Mouse (Mus musculus): Measurements from ENCODE around the gene Lmntd1. TPM values are rescaled to one million over a fixed set of nuclear protein-coding genes. Genes with fewer than 3 reads are reported as not detected.

The Lmntd1 gene
- total RNA-seq, 4 experiments from 2014 or later: 1.1 to 3.6 (median 3.2) TPM

- DNase-seq (ENCODE audit: low spot score): no peak
Observed at GRCm38 (mm10) chr6:145435156-145435555, 179.0 kb downstream of the Lmntd1 start.

DNA sequence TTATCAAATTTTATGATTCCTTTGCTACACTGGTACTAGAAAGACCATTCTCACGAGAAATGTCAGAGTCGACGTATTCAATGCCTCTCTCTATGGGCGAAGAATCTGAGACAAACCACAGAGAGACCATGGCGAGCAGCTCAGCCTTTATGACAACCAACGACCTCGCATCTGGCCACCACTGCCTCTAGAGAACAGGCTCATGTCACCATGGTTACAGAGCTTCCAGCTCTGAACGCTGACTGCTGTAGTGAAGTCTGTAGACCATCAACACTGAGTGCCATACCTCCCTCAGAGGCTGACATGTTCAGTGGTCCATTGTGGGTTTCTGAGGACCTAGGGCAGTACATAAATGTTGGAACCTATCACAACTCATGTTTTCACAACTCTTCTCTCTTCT is 180.2 kb downstream of the Lmntd1 start:
- DNase-seq (ENCODE audit: low spot score): no peak

GRCm38 (mm10) chr6:145432711-145433708 is 181.1 kb downstream of the Lmntd1 start:
- DNase-seq (ENCODE audit: low spot score): no peak

DNA sequence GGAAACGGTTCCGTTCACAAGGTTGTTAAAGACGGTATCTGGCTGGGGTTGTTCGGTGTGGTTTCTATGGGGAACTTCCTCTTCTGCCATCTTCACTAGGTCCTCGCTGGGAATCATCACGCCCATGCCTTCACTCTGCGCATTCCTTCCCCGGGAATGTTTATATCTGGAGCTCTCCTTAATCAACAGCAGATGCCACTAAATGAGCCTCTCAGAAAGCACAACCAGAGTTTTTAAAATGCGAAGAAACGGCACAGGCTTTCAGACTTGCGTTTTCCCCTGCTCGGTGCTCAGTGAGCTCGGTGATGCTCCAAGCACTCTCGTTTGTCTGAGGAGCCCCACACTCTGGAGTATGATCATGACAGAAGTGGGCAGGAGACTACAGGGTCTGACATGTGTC is 182.4 kb downstream of the Lmntd1 start:
- DNase-seq (ENCODE audit: low spot score): no peak

GRCm38 (mm10) chr6:145427411-145427810 is 186.7 kb downstream of the Lmntd1 start:
- DNase-seq (ENCODE audit: low spot score): no peak

- DNase-seq (ENCODE audit: low spot score): no peak
Observed at GRCm38 (mm10) chr6:145426501-145426900, 187.6 kb downstream of the Lmntd1 start.

- DNase-seq (ENCODE audit: low spot score): no peak
Observed at GRCm38 (mm10) chr6:145424156-145424555, 190.0 kb downstream of the Lmntd1 start.

- DNase-seq (ENCODE audit: low spot score): no peak
Observed at GRCm38 (mm10) chr6:145423484-145423883, 190.6 kb downstream of the Lmntd1 start.

- DNase-seq (ENCODE audit: low spot score): no peak
Observed at GRCm38 (mm10) chr6:145421666-145422065, 192.5 kb downstream of the Lmntd1 start.

DNA sequence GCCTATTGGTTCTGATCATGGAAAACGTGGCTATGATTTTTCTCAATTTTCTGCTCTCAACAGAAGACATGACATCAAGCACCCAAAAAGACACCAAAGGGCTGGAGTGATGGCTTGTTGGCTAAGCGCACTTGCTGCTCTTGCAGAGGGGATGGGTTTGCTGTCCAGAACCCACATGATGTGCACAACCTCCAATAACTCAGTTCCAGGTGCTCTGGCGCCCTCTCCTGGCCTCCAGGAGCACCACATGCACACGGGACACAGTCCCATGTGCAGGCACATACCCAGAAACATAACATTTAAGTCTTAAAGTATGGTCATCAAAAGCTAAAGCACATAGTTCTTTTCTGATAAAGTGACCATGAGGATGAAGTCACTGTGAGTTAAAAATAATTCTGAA is 193.7 kb downstream of the Lmntd1 start:
- no peak for DNase-seq (ENCODE audit: low spot score)

DNA sequence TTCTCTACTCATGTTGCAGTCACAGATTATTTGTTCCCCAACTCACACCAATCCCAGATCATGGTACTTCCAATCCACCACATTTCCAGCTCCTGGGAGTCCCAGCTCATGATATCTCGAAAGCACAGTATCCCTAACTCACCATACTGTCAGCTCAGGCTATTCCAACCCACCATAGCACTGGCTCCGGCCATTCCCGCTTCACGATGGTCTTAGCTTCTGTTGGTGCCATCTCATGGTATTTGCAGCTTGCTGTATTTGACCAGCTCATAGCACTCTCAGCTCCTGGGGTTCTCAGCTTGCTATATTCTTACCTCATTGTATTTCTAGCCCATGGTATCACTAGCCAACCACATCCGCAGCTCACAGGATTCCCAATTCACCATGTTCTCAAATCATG is 195.3 kb downstream of the Lmntd1 start:
- DNase-seq (ENCODE audit: low spot score): no peak

- DNase-seq (ENCODE audit: low spot score): no peak
Observed at GRCm38 (mm10) chr6:145417720-145418440, 196.2 kb downstream of the Lmntd1 start.

GRCm38 (mm10) chr6:145417014-145417719 is 197.0 kb downstream of the Lmntd1 start:
- DNase-seq (ENCODE audit: low spot score): peak; percentile 38

DNA sequence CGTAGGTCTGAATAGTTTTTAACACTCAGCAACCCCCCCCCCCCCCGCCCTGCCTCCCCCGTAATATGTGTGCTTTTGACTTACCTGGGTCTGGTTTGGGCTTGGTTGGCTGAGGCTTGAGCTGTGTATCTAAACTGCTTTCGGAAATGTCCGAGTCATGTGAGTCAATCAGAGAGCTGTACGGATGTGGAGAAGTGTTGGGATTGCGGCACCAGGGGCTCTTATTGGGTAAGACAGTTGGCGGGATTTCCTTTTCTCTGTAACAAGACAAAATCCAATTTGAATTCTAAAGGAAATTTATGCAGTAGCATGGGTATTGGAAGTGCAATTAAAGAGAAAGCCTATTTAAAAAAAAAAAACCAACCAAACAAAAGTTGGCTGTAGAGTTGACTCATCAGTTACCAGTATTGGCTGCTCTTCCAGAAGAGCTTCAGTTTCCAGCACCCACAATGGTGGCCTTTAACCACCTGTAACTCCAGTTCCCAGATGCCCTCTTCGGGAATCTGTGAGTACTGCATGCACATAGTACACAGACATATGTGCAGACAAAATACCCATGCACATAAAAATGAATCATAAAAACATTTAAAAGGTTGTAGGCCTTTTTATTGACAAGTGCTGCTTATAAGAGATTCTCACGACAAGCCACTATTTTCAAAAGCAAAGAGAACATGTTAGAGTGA is 209.6 kb downstream of the Lmntd1 start:
- DNase-seq (ENCODE audit: low spot score): no peak

DNA sequence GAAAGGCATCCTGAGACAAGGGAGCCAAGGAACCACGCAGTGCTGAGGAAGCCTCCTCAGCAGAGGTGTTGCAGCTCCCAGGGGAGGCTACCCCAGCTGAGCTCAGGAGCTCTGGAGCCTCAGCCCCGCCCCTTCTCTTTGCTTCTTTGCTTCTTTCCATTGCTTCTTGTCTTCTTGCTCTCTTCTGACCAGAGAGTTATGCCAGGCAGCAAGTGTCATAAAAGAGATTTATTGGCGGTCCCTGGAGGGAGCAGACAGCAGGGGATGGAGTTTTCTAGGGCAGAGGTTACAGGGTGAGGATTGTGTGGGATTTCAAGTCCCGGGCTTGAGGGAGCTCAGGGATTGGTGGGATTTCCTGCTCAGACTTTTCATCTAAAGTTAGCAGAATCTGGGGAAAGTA is 213.0 kb downstream of the Lmntd1 start:
- no peak for DNase-seq (ENCODE audit: low spot score)

DNA sequence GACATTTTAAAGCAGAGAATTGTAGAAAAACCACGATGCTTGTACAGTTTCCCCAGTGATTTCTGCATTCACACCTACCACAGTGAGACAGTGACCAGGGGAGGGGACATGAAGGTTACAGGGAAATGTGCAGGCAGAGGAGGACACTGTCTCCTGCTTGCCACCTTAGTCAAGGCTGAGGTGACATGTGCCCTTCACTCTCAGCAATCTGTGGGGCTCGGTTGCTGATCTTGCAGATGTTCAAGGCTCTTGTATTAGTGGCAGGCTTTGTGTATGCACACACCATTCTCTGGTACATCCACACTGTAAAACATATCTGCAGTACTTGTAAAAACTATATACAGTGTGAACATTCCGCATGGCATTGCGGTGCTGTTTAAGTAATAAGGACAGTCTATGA is 216.2 kb downstream of the Lmntd1 start:
- no peak for DNase-seq (ENCODE audit: low spot score)

- DNase-seq (ENCODE audit: low spot score): no peak
Observed at GRCm38 (mm10) chr6:145396534-145396933, 217.6 kb downstream of the Lmntd1 start.

- DNase-seq (ENCODE audit: low spot score): no peak
Observed at GRCm38 (mm10) chr6:145390421-145390820, 223.7 kb downstream of the Lmntd1 start.

DNA sequence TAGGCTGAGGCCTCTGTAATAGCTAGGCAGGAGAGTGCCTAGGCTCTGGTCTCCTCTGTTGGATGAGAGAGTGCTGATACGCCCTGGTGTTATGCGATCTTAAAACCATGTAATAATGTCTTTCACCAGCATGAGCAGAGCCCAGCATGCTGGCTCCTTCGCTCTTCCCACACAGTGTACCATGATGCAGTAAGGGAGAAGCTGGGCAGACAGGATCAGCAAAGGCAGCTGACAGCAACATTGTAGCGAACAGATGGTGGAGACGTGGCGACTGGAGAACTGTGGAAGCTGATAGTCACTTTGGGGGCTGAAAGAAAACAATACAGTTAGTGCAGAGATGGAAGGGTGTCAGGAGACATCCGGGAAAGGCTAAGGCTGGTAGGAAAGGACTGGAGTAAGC is 224.2 kb downstream of the Lmntd1 start:
- DNase-seq (ENCODE audit: low spot score): no peak

GRCm38 (mm10) chr6:145387378-145387777 is 226.7 kb downstream of the Lmntd1 start:
- no peak for DNase-seq (ENCODE audit: low spot score)

DNA sequence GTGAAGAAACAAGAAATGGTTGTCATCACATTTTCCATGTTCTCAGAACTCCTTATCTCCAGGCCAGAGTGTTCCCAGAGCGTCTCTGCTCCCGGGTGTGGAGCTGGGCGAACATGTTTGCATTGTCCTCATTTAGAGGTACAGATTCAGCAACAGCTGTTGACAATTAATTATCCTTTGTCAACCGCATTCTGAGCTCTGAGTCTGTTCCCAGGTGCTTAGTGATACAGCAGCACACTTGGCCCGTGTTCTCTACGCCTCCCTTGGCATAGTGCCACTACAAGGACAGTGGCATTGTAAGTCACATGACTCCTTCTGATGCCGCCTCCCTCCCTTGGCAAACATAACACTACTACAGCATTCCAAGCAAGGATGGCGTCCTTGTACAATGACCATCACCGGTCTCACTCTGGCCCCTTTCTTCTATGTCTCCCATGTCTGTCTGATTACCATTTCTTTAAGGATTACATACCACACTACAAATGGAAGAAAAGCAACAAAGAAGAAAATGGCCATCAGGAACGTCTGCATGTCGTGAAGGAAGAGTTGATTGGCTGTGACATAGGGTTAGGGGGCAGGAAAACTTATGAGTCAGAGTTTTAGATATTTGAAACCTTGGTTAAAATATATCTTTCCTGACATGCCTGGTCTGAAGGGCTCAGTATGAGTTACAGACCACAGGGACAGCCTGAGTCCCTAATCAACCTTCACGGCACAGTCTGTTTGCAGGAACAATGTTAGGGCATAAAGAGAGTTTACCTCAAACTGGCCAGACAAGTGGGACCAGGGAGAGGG is 231.3 kb downstream of the Lmntd1 start:
- DNase-seq (ENCODE audit: low spot score): no peak

Measured in heart, adult 8-10 months (tissue).